Mouse (Mus musculus) frontal cortex, postnatal 25 days (tissue): ENCODE measurements around the gene Npsr1.
A peak's percentile ranks its signal among the peaks of the same experiment; 100 is the strongest.

Experiments used
- DNase-seq, 2 experiments: peaks; one replicate each; pipeline ENCODE4 v3.0.0; 2022; ENCODE audit warnings: low spot score in 2 of 2

Npsr1 gene

GRCm38 (mm10) chr9:24236461-24236860, 138.7 kb downstream of the Npsr1 start:
- no peak for DNase-seq

- no peak for DNase-seq
Observed at GRCm38 (mm10) chr9:24247557-24247956, 149.8 kb downstream of the Npsr1 start.

- DNase-seq = no peak
Observed at GRCm38 (mm10) chr9:24254236-24254635, 156.4 kb downstream of the Npsr1 start.

GRCm38 (mm10) chr9:24280498-24281287, 182.9 kb downstream of the Npsr1 start:
- no peak for DNase-seq

- no peak for DNase-seq
Observed at GRCm38 (mm10) chr9:24282617-24283016, 184.8 kb downstream of the Npsr1 start.

- DNase-seq = peak in 1 of 2 experiments; percentile 9
Observed at GRCm38 (mm10) chr9:24283071-24283470, 185.3 kb downstream of the Npsr1 start.

GRCm38 (mm10) chr9:24283536-24283935, 185.7 kb downstream of the Npsr1 start:
- DNase-seq = no peak

- no peak for DNase-seq
Observed at GRCm38 (mm10) chr9:24284239-24285084, 186.7 kb downstream of the Npsr1 start.

GRCm38 (mm10) chr9:24285419-24285818, 187.6 kb downstream of the Npsr1 start:
- no peak for DNase-seq

GRCm38 (mm10) chr9:24291385-24291784, 193.6 kb downstream of the Npsr1 start:
- no peak for DNase-seq

GRCm38 (mm10) chr9:24293252-24293959, 195.6 kb downstream of the Npsr1 start:
- no peak for DNase-seq

- no peak for DNase-seq
Observed at GRCm38 (mm10) chr9:24302906-24303305, 205.1 kb downstream of the Npsr1 start.

GRCm38 (mm10) chr9:24306990-24307389, 209.2 kb downstream of the Npsr1 start:
- no peak for DNase-seq

GRCm38 (mm10) chr9:24307400-24307799, 209.6 kb downstream of the Npsr1 start:
- DNase-seq = no peak

- no peak for DNase-seq
Observed at GRCm38 (mm10) chr9:24315835-24316234, 218.0 kb downstream of the Npsr1 start.

GRCm38 (mm10) chr9:24331661-24332060, 233.9 kb downstream of the Npsr1 start:
- no peak for DNase-seq

GRCm38 (mm10) chr9:24341321-24341720, 243.5 kb downstream of the Npsr1 start:
- DNase-seq = no peak

GRCm38 (mm10) chr9:24347011-24347410, 249.2 kb downstream of the Npsr1 start:
- DNase-seq = no peak

GRCm38 (mm10) chr9:24349510-24349909, 251.7 kb downstream of the Npsr1 start:
- DNase-seq = no peak

- DNase-seq = no peak
Observed at GRCm38 (mm10) chr9:24351402-24351801, 253.6 kb downstream of the Npsr1 start.
